Mouse (Mus musculus): ENCODE measurements around the gene Pde6h. TPM values are rescaled to one million over a fixed set of nuclear protein-coding genes. Genes with fewer than 3 reads are reported as not detected.

The Pde6h gene
- polyA plus RNA-seq, 1 experiment = 0.12 TPM

GRCm38 (mm10) chr6:137001267-137002168, 77.9 kb downstream of the Pde6h start:
- TF ChIP-seq TCF3 (IDR thresholded peaks at IDR 0.05; ENCODE audit: insufficient read length, low read depth) = no peak
- no peak for TF ChIP-seq E2F4 (IDR thresholded peaks at IDR 0.05; ENCODE audit: insufficient read depth)
- TF ChIP-seq REST (IDR thresholded peaks at IDR 0.05; ENCODE audit: insufficient read depth, insufficient read length) = no peak
- TF ChIP-seq USF1 (IDR thresholded peaks at IDR 0.05; ENCODE audit: low read depth) = no peak
- no peak for TF ChIP-seq MYOD1 (IDR thresholded peaks at IDR 0.05; ENCODE audit: control insufficient read depth in 1 of 3, insufficient read length in 2 of 3, low read depth in 2 of 3)
- no peak for TF ChIP-seq MYOG (IDR thresholded peaks at IDR 0.05; ENCODE audit: control insufficient read depth in 1 of 3, insufficient read depth in 1 of 3, insufficient read length in 2 of 3, low read depth in 2 of 3)
- TF ChIP-seq TCF12 (IDR thresholded peaks at IDR 0.05; ENCODE audit: insufficient read depth, poor library complexity, severe bottlenecking) = no peak
- no peak for TF ChIP-seq POLR2AphosphoS2 (IDR thresholded peaks at IDR 0.05; ENCODE audit: insufficient read length, low read depth)
- no peak for TF ChIP-seq SRF (IDR thresholded peaks at IDR 0.05; ENCODE audit: control insufficient read depth, insufficient read length, low read depth)
- Histone ChIP-seq H3ac (ENCODE audit: control insufficient read depth, insufficient read length) (no peak overlapping the region), H3K4me3 (no peak overlapping the region), H3K27me3 (ENCODE audit: control insufficient read depth, insufficient read depth, insufficient read length) (no peaks in the 10 kb centered on the region), H3K79me2 (ENCODE audit: control insufficient read depth, insufficient read depth) (no peaks in the 10 kb centered on the region), H3K4me2 (ENCODE audit: low read depth) (no peak overlapping the region), H3K36me3 (ENCODE audit: control insufficient read depth, insufficient read depth) (no peaks in the 10 kb centered on the region)

- Histone ChIP-seq H3ac (ENCODE audit: control insufficient read depth, insufficient read length) (no peak overlapping the region), H3K79me2 (ENCODE audit: control insufficient read depth, insufficient read depth) (no peaks in the 10 kb centered on the region), H3K4me2 (ENCODE audit: low read depth) (no peak overlapping the region), H3K27me3 (ENCODE audit: control insufficient read depth, insufficient read depth, insufficient read length) (no peaks in the 10 kb centered on the region), H3K36me3 (ENCODE audit: control insufficient read depth, insufficient read depth) (no peaks in the 10 kb centered on the region), H3K4me3 (no peak overlapping the region)
- no peak for TF ChIP-seq POLR2AphosphoS2 (IDR thresholded peaks at IDR 0.05; ENCODE audit: insufficient read length, low read depth)
- TF ChIP-seq USF1 (IDR thresholded peaks at IDR 0.05; ENCODE audit: low read depth) = no peak
- TF ChIP-seq MYOD1 (IDR thresholded peaks at IDR 0.05; ENCODE audit: control insufficient read depth in 1 of 3, insufficient read length in 2 of 3, low read depth in 2 of 3) = no peak
- no peak for TF ChIP-seq TCF3 (IDR thresholded peaks at IDR 0.05; ENCODE audit: insufficient read length, low read depth)
- TF ChIP-seq E2F4 (IDR thresholded peaks at IDR 0.05; ENCODE audit: insufficient read depth) = no peak
- TF ChIP-seq MAX (IDR thresholded peaks at IDR 0.05; ENCODE audit: low read depth) = no peak
- TF ChIP-seq MYOG (IDR thresholded peaks at IDR 0.05; ENCODE audit: control insufficient read depth in 1 of 3, insufficient read depth in 1 of 3, insufficient read length in 2 of 3, low read depth in 2 of 3) = no peak
- TF ChIP-seq REST (IDR thresholded peaks at IDR 0.05; ENCODE audit: insufficient read depth, insufficient read length) = no peak
- no peak for TF ChIP-seq POLR2A (IDR thresholded peaks at IDR 0.05; ENCODE audit: insufficient read length, low read depth)
- no peak for TF ChIP-seq TCF12 (IDR thresholded peaks at IDR 0.05; ENCODE audit: insufficient read depth, poor library complexity, severe bottlenecking)
- TF ChIP-seq SRF (IDR thresholded peaks at IDR 0.05; ENCODE audit: control insufficient read depth, insufficient read length, low read depth) = no peak
- no peak for TF ChIP-seq CEBPB (IDR thresholded peaks at IDR 0.05; ENCODE audit: insufficient read depth, poor library complexity, severe bottlenecking)
Observed at GRCm38 (mm10) chr6:137002169-137002514, 78.5 kb downstream of the Pde6h start.

- no peak overlapping the region for H3K4me3 ChIP-seq
- no peak for TF ChIP-seq TCF12 (IDR thresholded peaks at IDR 0.05; ENCODE audit: insufficient read depth, poor library complexity, severe bottlenecking)
- TF ChIP-seq SRF (IDR thresholded peaks at IDR 0.05; ENCODE audit: control insufficient read depth, insufficient read length, low read depth) = no peak
- TF ChIP-seq CEBPB (IDR thresholded peaks at IDR 0.05; ENCODE audit: insufficient read depth, poor library complexity, severe bottlenecking) = no peak
- TF ChIP-seq TCF3 (IDR thresholded peaks at IDR 0.05; ENCODE audit: insufficient read length, low read depth) = no peak
- TF ChIP-seq REST (IDR thresholded peaks at IDR 0.05; ENCODE audit: insufficient read depth, insufficient read length) = no peak
- no peak for TF ChIP-seq MYOD1 (IDR thresholded peaks at IDR 0.05; ENCODE audit: control insufficient read depth in 1 of 3, insufficient read length in 2 of 3, low read depth in 2 of 3)
- TF ChIP-seq MYOG (IDR thresholded peaks at IDR 0.05; ENCODE audit: control insufficient read depth in 1 of 3, insufficient read depth in 1 of 3, insufficient read length in 2 of 3, low read depth in 2 of 3) = no peak
- TF ChIP-seq POLR2A (IDR thresholded peaks at IDR 0.05; ENCODE audit: insufficient read length, low read depth) = no peak
- no peak for TF ChIP-seq USF1 (IDR thresholded peaks at IDR 0.05; ENCODE audit: low read depth)
- TF ChIP-seq E2F4 (IDR thresholded peaks at IDR 0.05; ENCODE audit: insufficient read depth) = no peak
- no peak for TF ChIP-seq POLR2AphosphoS2 (IDR thresholded peaks at IDR 0.05; ENCODE audit: insufficient read length, low read depth)
- TF ChIP-seq MAX (IDR thresholded peaks at IDR 0.05; ENCODE audit: low read depth) = no peak
- no peak overlapping the region for H3K4me2 ChIP-seq (ENCODE audit: low read depth)
- H3K79me2 ChIP-seq (ENCODE audit: control insufficient read depth, insufficient read depth) = no peaks in the 10 kb centered on the region
- H3K27me3 ChIP-seq (ENCODE audit: control insufficient read depth, insufficient read depth, insufficient read length) = no peaks in the 10 kb centered on the region
- no peaks in the 10 kb centered on the region for H3K36me3 ChIP-seq (ENCODE audit: control insufficient read depth, insufficient read depth)
- no peak overlapping the region for H3ac ChIP-seq (ENCODE audit: control insufficient read depth, insufficient read length)
Observed at GRCm38 (mm10) chr6:137004359-137004758, 80.7 kb downstream of the Pde6h start.

GRCm38 (mm10) chr6:137011187-137011586, 87.6 kb downstream of the Pde6h start:
- no peak overlapping the region for H3K4me3 ChIP-seq
- H3K79me2 ChIP-seq (ENCODE audit: control insufficient read depth, insufficient read depth) = no peaks in the 10 kb centered on the region
- no peak for TF ChIP-seq TCF12 (IDR thresholded peaks at IDR 0.05; ENCODE audit: insufficient read depth, poor library complexity, severe bottlenecking)
- TF ChIP-seq TCF3 (IDR thresholded peaks at IDR 0.05; ENCODE audit: insufficient read length, low read depth) = no peak
- no peak for TF ChIP-seq MYOD1 (IDR thresholded peaks at IDR 0.05; ENCODE audit: control insufficient read depth in 1 of 3, insufficient read length in 2 of 3, low read depth in 2 of 3)
- TF ChIP-seq POLR2A (IDR thresholded peaks at IDR 0.05; ENCODE audit: insufficient read length, low read depth) = no peak
- no peak for TF ChIP-seq MAX (IDR thresholded peaks at IDR 0.05; ENCODE audit: low read depth)
- TF ChIP-seq USF1 (IDR thresholded peaks at IDR 0.05; ENCODE audit: low read depth) = no peak
- no peak for TF ChIP-seq MYOG (IDR thresholded peaks at IDR 0.05; ENCODE audit: control insufficient read depth in 1 of 3, insufficient read depth in 1 of 3, insufficient read length in 2 of 3, low read depth in 2 of 3)
- no peak for TF ChIP-seq POLR2AphosphoS2 (IDR thresholded peaks at IDR 0.05; ENCODE audit: insufficient read length, low read depth)
- no peak for TF ChIP-seq REST (IDR thresholded peaks at IDR 0.05; ENCODE audit: insufficient read depth, insufficient read length)
- TF ChIP-seq CEBPB (IDR thresholded peaks at IDR 0.05; ENCODE audit: insufficient read depth, poor library complexity, severe bottlenecking) = no peak
- no peak for TF ChIP-seq SRF (IDR thresholded peaks at IDR 0.05; ENCODE audit: control insufficient read depth, insufficient read length, low read depth)
- no peak for TF ChIP-seq E2F4 (IDR thresholded peaks at IDR 0.05; ENCODE audit: insufficient read depth)
- no peak overlapping the region for H3K4me2 ChIP-seq (ENCODE audit: low read depth)
- no peaks in the 10 kb centered on the region for H3K36me3 ChIP-seq (ENCODE audit: control insufficient read depth, insufficient read depth)
- H3ac ChIP-seq (ENCODE audit: control insufficient read depth, insufficient read length) = no peak overlapping the region
- H3K27me3 ChIP-seq (ENCODE audit: control insufficient read depth, insufficient read depth, insufficient read length) = no peaks in the 10 kb centered on the region
